Mouse (Mus musculus) myocyte (in vitro differentiated cells): ENCODE measurements around the gene 4931414P19Rik.

Source experiments
- CEBPB ChIP-seq: IDR thresholded peaks from 2 replicates; pipeline ENCODE4 v1.6.1; 2011; ENCODE audit warnings: mild to moderate bottlenecking, moderate library complexity; ENCODE audit not compliant: poor library complexity, insufficient read depth, severe bottlenecking
- MAX ChIP-seq: IDR thresholded peaks from one replicate; pipeline ENCODE4 v1.6.1; 2011; ENCODE audit warnings: low read depth, mild to moderate bottlenecking, control low read depth
- MYOD1 ChIP-seq, 3 experiments: IDR thresholded peaks; one replicate each; pipeline ENCODE4 v1.6.1; 2011; ENCODE audit warnings: control low read depth in 2 of 3, low read depth in 2 of 3, mild to moderate bottlenecking in 2 of 3, moderate library complexity in 1 of 3; ENCODE audit not compliant: insufficient read length in 2 of 3, control insufficient read depth in 1 of 3
- POLR2A ChIP-seq: IDR thresholded peaks from one replicate; pipeline ENCODE4 v1.6.1; 2011; ENCODE audit warnings: low read depth, mild to moderate bottlenecking, control low read depth, moderate library complexity; ENCODE audit not compliant: insufficient read length
- POLR2AphosphoS2 ChIP-seq: IDR thresholded peaks from one replicate; pipeline ENCODE4 v1.6.1; 2011; ENCODE audit warnings: low read depth, control low read depth; ENCODE audit not compliant: insufficient read length
- SRF ChIP-seq: IDR thresholded peaks from one replicate; pipeline ENCODE4 v1.6.1; 2011; ENCODE audit warnings: low read depth; ENCODE audit not compliant: control insufficient read depth, insufficient read length
- TCF12 ChIP-seq: IDR thresholded peaks from one replicate; pipeline ENCODE4 v1.6.1; 2011; ENCODE audit warnings: mild to moderate bottlenecking, control low read depth; ENCODE audit not compliant: poor library complexity, insufficient read depth, severe bottlenecking
- TCF3 ChIP-seq: IDR thresholded peaks from one replicate; pipeline ENCODE4 v1.6.1; 2011; ENCODE audit warnings: low read depth, control low read depth; ENCODE audit not compliant: insufficient read length
- USF1 ChIP-seq: IDR thresholded peaks from one replicate; pipeline ENCODE4 v1.6.1; 2011; ENCODE audit warnings: low read depth, mild to moderate bottlenecking, control low read depth, moderate library complexity

DNA sequence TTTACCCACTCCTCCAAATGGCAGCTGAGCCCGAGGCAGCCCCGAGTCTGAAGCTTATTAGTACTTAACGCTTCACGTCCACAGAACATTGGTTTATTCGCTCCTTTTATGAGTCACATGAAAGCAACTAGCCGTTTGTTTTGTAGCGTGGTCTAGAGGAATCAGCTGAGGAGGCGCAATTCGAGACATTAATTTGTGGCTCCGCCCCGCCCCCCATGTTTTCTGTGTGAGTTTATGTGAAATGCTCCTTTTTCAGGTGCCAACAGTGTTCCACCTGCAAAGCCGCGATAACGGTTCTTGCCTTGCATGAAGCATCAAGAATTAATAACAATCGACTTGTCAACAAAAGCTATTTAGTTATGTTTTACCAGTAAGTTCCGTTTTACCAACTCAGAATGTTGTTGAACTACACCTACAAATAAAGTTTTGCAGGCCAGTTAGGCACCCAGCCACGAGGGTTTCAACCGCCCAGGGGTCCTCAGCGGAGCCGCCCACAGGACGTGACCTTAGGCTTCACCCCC lies 52.3 kb downstream of the 4931414P19Rik start:
- TF ChIP-seq POLR2A (no peak), MAX (no peak), SRF (no peak), POLR2AphosphoS2 (no peak), USF1 (no peak), MYOD1 (IDR thresholded peaks at IDR 0.05; ENCODE audit: control insufficient read depth in 1 of 3, insufficient read length in 2 of 3, low read depth in 2 of 3) (no peak), TCF3 (no peak), TCF12 (no peak), CEBPB (no peak)
